Mouse (Mus musculus) lung, postnatal 0 days (tissue): ENCODE measurements at regions not wholly inside any gene's neighbourhood (a gene's known extent, or its start where the extent isn't known, plus 50 kb on each side); places are given as distances from the start of the nearest gene placed in this dataset.

Experiments used
- CTCF ChIP-seq: IDR thresholded peaks from 2 replicates; pipeline ENCODE4 v1.5.1; 2016; ENCODE audit warnings: antibody characterized with exemption, mild to moderate bottlenecking
- EP300 ChIP-seq: IDR thresholded peaks from 2 replicates; pipeline ENCODE4 v1.6.1; 2016; ENCODE audit warnings: antibody characterized with exemption, mild to moderate bottlenecking, control low read depth

DNA sequence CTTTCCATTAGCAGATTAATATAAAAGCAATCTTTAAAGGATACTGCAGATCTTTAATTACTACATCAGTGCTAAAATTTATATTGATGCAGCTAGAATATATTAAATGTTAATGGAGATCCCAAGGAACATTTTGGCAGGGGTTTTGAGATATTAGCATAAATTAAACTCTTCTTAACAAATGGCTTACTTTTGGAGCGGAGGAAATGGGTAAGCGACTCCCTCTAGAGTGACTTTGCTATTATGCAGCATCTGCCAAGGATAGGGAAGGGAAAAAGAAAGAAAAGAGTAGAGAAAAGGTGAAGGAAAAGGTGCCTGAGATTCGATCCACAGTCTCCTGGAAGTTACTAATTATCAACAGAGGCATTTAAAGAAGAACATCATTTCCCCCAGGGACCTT is 949.4 kb downstream of the Synb start:
- TF ChIP-seq CTCF (no peak), EP300 (no peak)
